ENCODE assay signal across 8 mouse cellular contexts in the genomic region with DNA sequence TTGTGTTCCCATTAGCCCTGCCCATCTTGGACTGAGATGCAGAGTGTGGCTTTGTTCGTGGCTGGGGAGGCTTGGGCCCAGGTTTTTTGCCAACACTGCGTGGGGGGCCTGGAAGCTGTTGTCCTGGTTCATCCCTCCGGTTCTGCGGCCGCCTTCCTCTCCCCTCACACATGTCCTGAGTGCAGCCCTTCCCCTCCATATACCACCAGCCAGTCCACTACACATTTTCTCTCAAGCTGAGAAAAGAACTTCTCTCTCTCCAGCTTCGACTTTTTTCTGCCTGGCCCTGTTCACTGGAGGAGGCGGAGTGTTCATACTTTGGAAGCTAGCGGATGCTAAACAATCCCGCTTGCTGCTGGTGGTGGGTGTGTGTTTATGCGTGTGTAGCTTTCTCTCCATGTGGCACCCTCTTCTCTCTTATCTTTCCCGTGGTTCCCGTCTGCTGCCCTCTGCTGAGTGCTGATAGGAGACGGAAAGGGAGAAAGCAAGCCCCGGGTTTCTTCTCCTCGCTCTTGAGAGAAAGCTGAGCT. TPM values are rescaled to one million over a fixed set of nuclear protein-coding genes. Genes with fewer than 3 reads are reported as not detected.
DNase-seq lines count a peak whose midpoint lies in the region; ATAC-seq and TF ChIP-seq lines count a peak whose summit lies in the region.

No protein-coding gene starts in this region.

- no peak for TF ChIP-seq POLR2A in small intestine, adult 2 months (IDR thresholded peaks at IDR 0.05; ENCODE audit: low read depth, low read length)

- WGBS in midbrain, embryonic 10.5 days: 41% methylated on average over 15 of the region's 15 CpGs
- 47% methylated on average over 15 of the region's 15 CpGs for WGBS in midbrain, embryonic 11.5 days
- whole genome bisulfite sequencing in embryonic facial prominence, embryonic 13.5 days: 40% methylated on average over 15 of the region's 15 CpGs
- WGBS in hindbrain, embryonic 14.5 days: 36% methylated on average over 15 of the region's 15 CpGs
- 55% methylated on average over 15 of the region's 15 CpGs for WGBS in limb, embryonic 13.5 days
- WGBS in small intestine, adult 2 months: 54% methylated on average over 15 of the region's 15 CpGs

- H3K27me3 ChIP-seq in midbrain, embryonic 10.5 days (ENCODE audit: low read depth, poor library complexity, severe bottlenecking): peaks cover 46% of the 10 kb centered on the region
- H3K27me3 ChIP-seq in midbrain, embryonic 11.5 days (ENCODE audit: control insufficient read depth, insufficient read depth, low read length): no peaks in the 10 kb centered on the region; the same call in 1 of the 2 replicates
- no peaks in the 10 kb centered on the region for H3K27me3 ChIP-seq in embryonic facial prominence, embryonic 13.5 days
- no peaks in the 10 kb centered on the region for H3K27me3 ChIP-seq in hindbrain, embryonic 14.5 days (ENCODE audit: control insufficient read depth, insufficient read depth, low read length)
- no peaks in the 10 kb centered on the region for H3K27me3 ChIP-seq in limb, embryonic 13.5 days
- no peaks in the 10 kb centered on the region for H3K27me3 ChIP-seq in small intestine, adult 2 months (ENCODE audit: control insufficient read depth, insufficient read depth, low read length)

- H3K4me2 ChIP-seq in midbrain, embryonic 11.5 days: no peak overlapping the region
- peak overlapping the region; percentile 24; the same call in 1 of the 2 replicates for H3K4me2 ChIP-seq in embryonic facial prominence, embryonic 13.5 days
- H3K4me2 ChIP-seq in hindbrain, embryonic 14.5 days (replicated peaks): 0 out of 2 replicates have a peak overlapping the region, but pooled peaks have one; percentile 2
- no peak overlapping the region; the same call in 1 of the 2 replicates for H3K4me2 ChIP-seq in limb, embryonic 13.5 days (replicated peaks)

- peaks cover 6% of the 10 kb centered on the region for H3K36me3 ChIP-seq in midbrain, embryonic 10.5 days
- H3K36me3 ChIP-seq in midbrain, embryonic 11.5 days (ENCODE audit: control insufficient read depth, insufficient read depth, low read length): no peaks in the 10 kb centered on the region
- H3K36me3 ChIP-seq in embryonic facial prominence, embryonic 13.5 days: no peaks in the 10 kb centered on the region
- no peaks in the 10 kb centered on the region for H3K36me3 ChIP-seq in hindbrain, embryonic 14.5 days (replicated peaks; ENCODE audit: control insufficient read depth, insufficient read depth)
- no peaks in the 10 kb centered on the region for H3K36me3 ChIP-seq in limb, embryonic 13.5 days
- H3K36me3 ChIP-seq in small intestine, adult 2 months (ENCODE audit: control insufficient read depth, insufficient read depth, low read length): peaks cover 2% of the 10 kb centered on the region; the same call in 1 of the 2 replicates

- peaks cover 94% of the 10 kb centered on the region for H3K4me1 ChIP-seq in midbrain, embryonic 10.5 days
- peaks cover 36% of the 10 kb centered on the region for H3K4me1 ChIP-seq in midbrain, embryonic 11.5 days (ENCODE audit: control insufficient read depth, insufficient read depth, low read length)
- H3K4me1 ChIP-seq in embryonic facial prominence, embryonic 13.5 days: peaks cover 84% of the 10 kb centered on the region
- peaks cover 30% of the 10 kb centered on the region for H3K4me1 ChIP-seq in hindbrain, embryonic 14.5 days (replicated peaks; ENCODE audit: control insufficient read depth, insufficient read depth, low read length)
- peaks cover 70% of the 10 kb centered on the region for H3K4me1 ChIP-seq in limb, embryonic 13.5 days
- H3K4me1 ChIP-seq in small intestine, adult 2 months (ENCODE audit: control insufficient read depth, insufficient read depth, insufficient read length, low read length): peaks cover 42% of the 10 kb centered on the region

- no peak overlapping the region for H3K4me3 ChIP-seq in midbrain, embryonic 10.5 days
- H3K4me3 ChIP-seq in midbrain, embryonic 11.5 days (ENCODE audit: low read depth, low read length): no peak overlapping the region
- H3K4me3 ChIP-seq in embryonic facial prominence, embryonic 13.5 days: no peak overlapping the region
- H3K4me3 ChIP-seq in hindbrain, embryonic 14.5 days (replicated peaks; ENCODE audit: low read length): no peak overlapping the region
- no peak overlapping the region for H3K4me3 ChIP-seq in limb, embryonic 13.5 days
- H3K4me3 ChIP-seq in small intestine, adult 2 months (ENCODE audit: low read depth, low read length): no peak overlapping the region

- no peaks in the 10 kb centered on the region for H3K9me3 ChIP-seq in midbrain, embryonic 10.5 days (replicated peaks)
- H3K9me3 ChIP-seq in midbrain, embryonic 11.5 days (ENCODE audit: control insufficient read depth, low read length): no peaks in the 10 kb centered on the region
- H3K9me3 ChIP-seq in embryonic facial prominence, embryonic 13.5 days: no peaks in the 10 kb centered on the region
- H3K9me3 ChIP-seq in hindbrain, embryonic 14.5 days (ENCODE audit: control insufficient read depth, low read length): no peaks in the 10 kb centered on the region
- H3K9me3 ChIP-seq in limb, embryonic 13.5 days: no peaks in the 10 kb centered on the region

- no peak for DNase-seq in midbrain, embryonic 10.5 days (ENCODE audit: low spot score)
- DNase-seq in midbrain, embryonic 11.5 days (ENCODE audit: low spot score, missing footprints): no peak
- peak; percentile 48 for DNase-seq in hindbrain, embryonic 14.5 days (ENCODE audit: low spot score)
- no peak for DNase-seq in kidney, adult 11 months
- DNase-seq in cerebellum, adult 11 months: no peak

- H3K27ac ChIP-seq in midbrain, embryonic 10.5 days (replicated peaks): peak overlapping the region; percentile 76
- H3K27ac ChIP-seq in midbrain, embryonic 11.5 days (ENCODE audit: low read depth, low read length): no peak overlapping the region
- H3K27ac ChIP-seq in embryonic facial prominence, embryonic 13.5 days: peak overlapping the region; percentile 44; the same call in 1 of the 2 replicates
- H3K27ac ChIP-seq in hindbrain, embryonic 14.5 days: no peak overlapping the region
- H3K27ac ChIP-seq in limb, embryonic 13.5 days: peak overlapping the region; percentile 33; the same call in 1 of the 2 replicates
- no peak overlapping the region for H3K27ac ChIP-seq in small intestine, adult 2 months (ENCODE audit: insufficient read depth, low read depth, low read length)

- ATAC-seq in midbrain, embryonic 11.5 days (ENCODE audit: low FRiP score): no peak
- no peak for ATAC-seq in embryonic facial prominence, embryonic 13.5 days (ENCODE audit: insufficient number of reproducible peaks, insufficient read depth, low FRiP score, low TSS enrichment, low read depth)
- no peak; the same call in 1 of the 2 replicates for ATAC-seq in hindbrain, embryonic 14.5 days (ENCODE audit: low FRiP score)
- ATAC-seq in limb, embryonic 13.5 days (ENCODE audit: low FRiP score, low read depth): no peak

- H3K9ac ChIP-seq in midbrain, embryonic 11.5 days (ENCODE audit: low read length): no peak overlapping the region
- no peak overlapping the region for H3K9ac ChIP-seq in embryonic facial prominence, embryonic 13.5 days
- H3K9ac ChIP-seq in hindbrain, embryonic 14.5 days: no peak overlapping the region
- peak overlapping the region; percentile 25 for H3K9ac ChIP-seq in limb, embryonic 13.5 days

- TF ChIP-seq CTCF in small intestine, adult 2 months (IDR thresholded peaks at IDR 0.05; ENCODE audit: extremely low read depth, insufficient read length, insufficient replicate concordance, low read depth, low read length): peak; percentile 22; the same call in 1 of the 2 replicates

RNA-seq across cellular contexts. Expression of gene Galnt10, which starts 6.1 kb away (rescaled TPM):
- polyA plus RNA-seq in midbrain, embryonic 10.5 days (2016; fragmentation: Nextera tagmentation; extraction: Ambion mirVana): 28.1 and 30.7 TPM in 2 replicates
- polyA plus RNA-seq in midbrain, embryonic 11.5 days (2014; fragmentation: Nextera tagmentation; extraction: Ambion mirVana): 12.1 and 13.9 TPM in 2 replicates
- polyA plus RNA-seq in embryonic facial prominence, embryonic 13.5 days (2015; fragmentation: Nextera tagmentation; extraction: Ambion mirVana): 24.1 and 27.7 TPM in 2 replicates
- 8.8 and 9.8 TPM in 2 replicates for polyA plus RNA-seq in hindbrain, embryonic 14.5 days (2014; fragmentation: Nextera tagmentation; extraction: Ambion mirVana)
- polyA plus RNA-seq in limb, embryonic 13.5 days (2015; fragmentation: Nextera tagmentation; extraction: Ambion mirVana): 28.6 and 31.3 TPM in 2 replicates
- 21.6 and 37.0 TPM in 2 replicates for polyA plus RNA-seq in small intestine, adult 2 months (2012; rRNA removed)

Comparison
In these comparisons a context has a peak if more than half of its experiments do, and no peak if none do; other contexts are left out.
1. H3K27ac ChIP-seq: peak in midbrain, embryonic 10.5 days (single experiment), embryonic facial prominence, embryonic 13.5 days (single experiment) and limb, embryonic 13.5 days (single experiment); none in midbrain, embryonic 11.5 days (single experiment), hindbrain, embryonic 14.5 days (single experiment) and small intestine, adult 2 months (single experiment).
2. H3K4me2 ChIP-seq: peak in embryonic facial prominence, embryonic 13.5 days (single experiment) and hindbrain, embryonic 14.5 days (single experiment); none in midbrain, embryonic 11.5 days (single experiment) and limb, embryonic 13.5 days (single experiment).